Comparison of ENCODE assay signal across 12 mouse cellular contexts in genomic region chr9:45657172-45658062, GRCm38 (mm10).
DNase-seq lines count a peak whose midpoint lies in the region; ATAC-seq and TF ChIP-seq lines count a peak whose summit lies in the region.
"Had no signal": no experiment of that assay in that cellular context is flagged by ENCODE, and none has a peak within 500 bp of the region (broad histone marks: within the 10 kb centered on the region; RNA-seq: fewer than 3 reads in every experiment).

No protein-coding gene starts in this region.

- no peaks in the 10 kb centered on the region for H3K9me3 ChIP-seq in embryonic facial prominence, embryonic 10.5 days
- H3K9me3 ChIP-seq in forebrain, embryonic 12.5 days: no peaks in the 10 kb centered on the region
- H3K9me3 ChIP-seq in hindbrain, postnatal 0 days (ENCODE audit: low read length): no peaks in the 10 kb centered on the region
- H3K9me3 ChIP-seq in neural tube, embryonic 15.5 days (replicated peaks): no peaks in the 10 kb centered on the region
- H3K9me3 ChIP-seq in intestine, embryonic 15.5 days: no peaks in the 10 kb centered on the region
- H3K9me3 ChIP-seq: heart, embryonic 15.5 days; limb, embryonic 12.5 days had no signal

- H3K4me1 ChIP-seq in embryonic facial prominence, embryonic 10.5 days: peaks cover 18% of the 10 kb centered on the region
- H3K4me1 ChIP-seq in forebrain, embryonic 12.5 days: peaks cover 40% of the 10 kb centered on the region
- peaks cover 11% of the 10 kb centered on the region for H3K4me1 ChIP-seq in hindbrain, postnatal 0 days (ENCODE audit: insufficient read depth, low read length)
- H3K4me1 ChIP-seq in neural tube, embryonic 15.5 days: peaks cover 21% of the 10 kb centered on the region
- no peaks in the 10 kb centered on the region for H3K4me1 ChIP-seq in intestine, embryonic 15.5 days (replicated peaks)
- H3K4me1 ChIP-seq: heart, embryonic 15.5 days; limb, embryonic 12.5 days had no signal

- peak overlapping the region; percentile 2; the same call in 1 of the 2 replicates for H3K9ac ChIP-seq in forebrain, embryonic 12.5 days
- H3K9ac ChIP-seq in hindbrain, postnatal 0 days (replicated peaks; ENCODE audit: low read length): peak overlapping the region; percentile 22; the same call in 1 of the 2 replicates
- H3K9ac ChIP-seq in neural tube, embryonic 15.5 days (replicated peaks): 0 out of 2 replicates have a peak overlapping the region, but pooled peaks have one; percentile 10
- no peak overlapping the region for H3K9ac ChIP-seq in intestine, embryonic 15.5 days
- H3K9ac ChIP-seq: heart, embryonic 15.5 days; limb, embryonic 12.5 days had no signal

- H3K36me3 ChIP-seq in embryonic facial prominence, embryonic 10.5 days (replicated peaks): no peaks in the 10 kb centered on the region
- no peaks in the 10 kb centered on the region for H3K36me3 ChIP-seq in forebrain, embryonic 12.5 days (replicated peaks)
- H3K36me3 ChIP-seq in hindbrain, postnatal 0 days (ENCODE audit: insufficient read depth, low read length): no peaks in the 10 kb centered on the region
- H3K36me3 ChIP-seq in neural tube, embryonic 15.5 days: no peaks in the 10 kb centered on the region
- H3K36me3 ChIP-seq in intestine, embryonic 15.5 days: no peaks in the 10 kb centered on the region
- H3K36me3 ChIP-seq: heart, embryonic 15.5 days; limb, embryonic 12.5 days had no signal

- peak; percentile 27 for DNase-seq in embryonic facial prominence, embryonic 10.5 days (ENCODE audit: low spot score)
- DNase-seq in hindbrain, postnatal 0 days (ENCODE audit: low spot score): peak; percentile 63
- no peak for DNase-seq in cerebellum, adult 9-11 months
- DNase-seq: layer of hippocampus, adult 9-11 months; lung, adult 2 months had no signal

- ATAC-seq in forebrain, embryonic 12.5 days (ENCODE audit: low FRiP score): peak; percentile 90
- ATAC-seq in hindbrain, postnatal 0 days: peak; percentile 84
- ATAC-seq in neural tube, embryonic 15.5 days (ENCODE audit: low FRiP score): peak; percentile 69
- ATAC-seq in intestine, embryonic 15.5 days: no peak
- no peak for ATAC-seq in megakaryocyte, adult 5-6 weeks (ENCODE audit: poor library complexity, severe bottlenecking)
- ATAC-seq: intestine, postnatal 0 days had no signal

- peak overlapping the region; percentile 72 for H3K27ac ChIP-seq in embryonic facial prominence, embryonic 10.5 days (replicated peaks)
- H3K27ac ChIP-seq in forebrain, embryonic 12.5 days: peak overlapping the region; percentile 92
- H3K27ac ChIP-seq in hindbrain, postnatal 0 days: peak overlapping the region; percentile 83
- H3K27ac ChIP-seq in neural tube, embryonic 15.5 days (replicated peaks): peak overlapping the region; percentile 81
- no peak overlapping the region for H3K27ac ChIP-seq in intestine, embryonic 15.5 days
- H3K27ac ChIP-seq: heart, embryonic 15.5 days; limb, embryonic 12.5 days had no signal

- H3K4me3 ChIP-seq in embryonic facial prominence, embryonic 10.5 days: no peak overlapping the region
- H3K4me3 ChIP-seq in forebrain, embryonic 12.5 days (replicated peaks): no peak overlapping the region
- no peak overlapping the region for H3K4me3 ChIP-seq in hindbrain, postnatal 0 days (ENCODE audit: low read length)
- H3K4me3 ChIP-seq in neural tube, embryonic 15.5 days (replicated peaks): no peak overlapping the region
- no peak overlapping the region for H3K4me3 ChIP-seq in intestine, embryonic 15.5 days (replicated peaks)
- H3K4me3 ChIP-seq: heart, embryonic 15.5 days; limb, embryonic 12.5 days had no signal

- no peak for TF ChIP-seq CTCF in hindbrain, postnatal 0 days (IDR thresholded peaks at IDR 0.05; ENCODE audit: low read depth)

- WGBS in embryonic facial prominence, embryonic 10.5 days: 9% methylated on average over 9 of the region's 9 CpGs
- 2% methylated on average over 8 of the region's 9 CpGs for WGBS in forebrain, embryonic 12.5 days
- WGBS in hindbrain, postnatal 0 days: 5% methylated on average over 9 of the region's 9 CpGs
- WGBS in neural tube, embryonic 15.5 days: 10% methylated on average over 8 of the region's 9 CpGs
- 17% methylated on average over 6 of the region's 9 CpGs for WGBS in intestine, embryonic 15.5 days

- peak overlapping the region; percentile 10 for H3K4me2 ChIP-seq in forebrain, embryonic 12.5 days
- H3K4me2 ChIP-seq in hindbrain, postnatal 0 days (ENCODE audit: low read depth, low read length): no peak overlapping the region
- no peak overlapping the region for H3K4me2 ChIP-seq in neural tube, embryonic 15.5 days
- no peak overlapping the region for H3K4me2 ChIP-seq in intestine, embryonic 15.5 days (replicated peaks)
- H3K4me2 ChIP-seq: heart, embryonic 15.5 days; limb, embryonic 12.5 days had no signal

- H3K27me3 ChIP-seq in embryonic facial prominence, embryonic 10.5 days (replicated peaks; ENCODE audit: low read depth, poor library complexity, severe bottlenecking): no peaks in the 10 kb centered on the region
- H3K27me3 ChIP-seq in forebrain, embryonic 12.5 days: no peaks in the 10 kb centered on the region
- no peaks in the 10 kb centered on the region for H3K27me3 ChIP-seq in hindbrain, postnatal 0 days (ENCODE audit: insufficient read depth, low read length)
- no peaks in the 10 kb centered on the region for H3K27me3 ChIP-seq in neural tube, embryonic 15.5 days (replicated peaks)
- H3K27me3 ChIP-seq in intestine, embryonic 15.5 days (replicated peaks): no peaks in the 10 kb centered on the region
- H3K27me3 ChIP-seq: limb, embryonic 12.5 days had no signal

Comparison
In these comparisons a context has a peak if more than half of its experiments do, and no peak if none do; other contexts are left out.
1. ATAC-seq: peak in forebrain, embryonic 12.5 days (single experiment), hindbrain, postnatal 0 days (single experiment) and neural tube, embryonic 15.5 days (single experiment); none in intestine, embryonic 15.5 days (single experiment) and megakaryocyte, adult 5-6 weeks (single experiment).